Mouse (Mus musculus) yolk sac, embryonic 10.5 days (tissue): Measurements from ENCODE around the gene Glyatl3.

ENCODE experiments used
- DNase-seq: peaks from one replicate; pipeline ENCODE4 v3.0.0-alpha.2; 2017; ENCODE audit warnings: low spot score

Gene Glyatl3

DNA sequence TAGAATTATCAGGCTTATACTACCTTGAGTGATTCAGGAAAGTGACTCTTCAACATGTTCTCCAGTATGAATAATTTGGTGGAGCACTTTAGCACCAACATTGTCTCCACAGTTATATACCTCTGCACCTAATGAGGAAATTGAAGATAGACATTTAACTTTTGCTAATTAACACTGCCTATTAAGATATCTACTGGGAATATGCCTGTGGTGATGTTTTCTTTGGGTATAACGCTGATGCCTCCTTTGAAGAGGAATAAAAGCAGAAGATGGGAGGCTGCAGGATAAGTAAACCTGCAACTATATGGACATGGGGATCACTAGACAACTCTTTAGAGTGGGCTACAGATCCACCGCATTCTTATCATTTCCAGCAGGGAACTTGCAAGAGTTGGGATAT, at the start of gene Glyatl3:
Glyatl3 (minus strand) TSS at position 101 of the 400 bp plus-strand sequence.
- DNase-seq: no peak

DNA sequence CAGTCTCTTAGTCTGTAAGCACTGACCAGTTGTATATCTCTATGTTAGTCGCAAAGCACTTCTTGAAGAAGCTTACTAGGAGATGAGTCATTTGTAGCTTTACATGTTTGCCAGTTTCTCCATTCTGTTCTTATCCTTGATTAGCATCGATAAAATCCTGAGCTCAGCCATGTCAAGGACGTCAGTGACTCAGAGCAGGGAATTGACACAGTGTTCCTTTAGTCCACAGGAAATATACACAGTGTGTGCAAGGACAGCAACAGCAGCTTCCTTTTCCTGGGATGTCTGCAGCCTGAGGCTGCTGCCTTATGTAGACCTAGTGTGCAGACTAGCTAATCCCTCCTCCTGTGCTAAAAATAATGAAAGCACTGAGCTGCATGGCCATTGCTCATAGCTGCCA, 34.4 kb upstream of the Glyatl3 start:
- no peak for DNase-seq

DNA sequence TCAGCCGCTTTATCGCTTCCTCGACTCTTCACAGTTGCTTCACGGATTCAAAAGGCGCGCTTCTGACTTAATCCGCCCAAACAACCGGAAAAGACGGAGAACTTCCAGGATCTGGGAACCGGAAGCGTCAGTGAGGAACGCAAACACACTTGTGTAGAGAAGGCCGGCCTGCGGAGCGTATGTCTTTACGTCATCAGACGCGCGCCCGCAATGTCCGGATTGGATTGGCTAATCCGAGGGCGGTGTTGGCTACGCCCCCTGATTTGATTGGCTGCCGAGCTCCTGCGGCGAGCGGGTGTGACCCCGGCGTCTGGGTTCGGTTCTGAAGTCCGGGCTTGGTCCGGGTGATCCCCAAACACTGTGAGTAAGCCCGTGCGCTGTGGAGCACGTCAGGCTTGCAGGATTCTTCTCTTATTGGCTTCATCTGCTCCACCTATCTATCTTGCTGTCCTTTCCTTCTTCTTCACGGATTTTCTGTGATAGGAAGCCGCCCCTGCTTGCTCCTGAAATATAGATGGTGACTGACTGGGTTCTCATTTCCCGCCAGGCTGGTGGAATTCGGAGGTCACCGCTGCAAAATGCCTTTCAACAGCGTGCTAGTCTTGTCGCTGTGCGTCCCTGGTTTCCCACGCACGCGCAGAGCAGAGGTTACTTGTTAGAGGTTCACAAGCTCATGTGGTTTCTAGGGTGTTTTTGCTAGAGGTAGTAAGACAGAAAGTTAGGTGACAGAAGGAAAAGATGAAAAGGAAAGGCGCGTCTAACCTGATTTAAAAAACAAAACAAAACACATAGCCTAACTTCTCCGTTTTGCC, 20.5 kb upstream of the Glyatl3 start, which contains the start of the genes Mut and Cenpq:
Mut (plus strand) TSS at position 266 of the 812 bp plus-strand sequence.
Cenpq (minus strand) TSS at position 628 of the 812 bp plus-strand sequence.
- DNase-seq: peak; percentile 94

DNA sequence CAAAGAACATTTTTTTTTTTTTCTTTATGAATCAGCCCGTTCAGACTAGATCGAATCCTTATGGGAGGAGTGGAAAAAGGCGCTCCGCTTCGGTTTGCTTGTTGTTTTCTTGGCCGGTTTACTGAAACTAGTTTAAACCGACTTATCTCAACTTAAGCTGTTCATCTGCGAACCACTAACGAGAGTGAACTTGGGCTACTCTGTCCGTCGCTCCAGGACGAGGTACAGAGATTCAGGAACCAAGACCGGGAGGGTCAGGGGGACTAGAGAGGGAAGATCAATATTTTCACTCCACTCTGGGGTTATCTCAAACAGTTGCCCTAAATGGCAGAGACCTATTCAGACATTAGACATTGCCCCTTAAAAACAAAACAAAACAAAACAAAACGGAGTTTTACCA, 19.8 kb upstream of the Glyatl3 start:
- no peak for DNase-seq

DNA sequence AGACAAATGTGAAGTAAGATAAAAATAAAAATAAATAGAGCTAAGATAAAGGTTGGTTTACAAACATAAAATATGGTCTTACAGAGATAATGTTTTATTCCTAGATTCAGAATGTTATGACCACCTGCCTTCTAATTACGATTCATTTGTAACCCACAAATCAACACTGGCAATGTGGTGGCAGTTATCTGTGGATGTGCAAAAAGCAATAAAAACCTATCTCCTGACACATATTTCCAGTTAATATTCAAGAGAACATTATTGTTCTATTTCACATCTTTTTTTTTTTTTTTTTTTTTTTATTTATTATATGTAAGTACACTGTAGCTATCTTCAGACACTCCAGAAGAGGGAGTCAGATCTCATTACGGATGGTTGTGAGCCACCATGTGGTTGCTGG, 1.3 kb upstream of the Glyatl3 start:
- DNase-seq: no peak

DNA sequence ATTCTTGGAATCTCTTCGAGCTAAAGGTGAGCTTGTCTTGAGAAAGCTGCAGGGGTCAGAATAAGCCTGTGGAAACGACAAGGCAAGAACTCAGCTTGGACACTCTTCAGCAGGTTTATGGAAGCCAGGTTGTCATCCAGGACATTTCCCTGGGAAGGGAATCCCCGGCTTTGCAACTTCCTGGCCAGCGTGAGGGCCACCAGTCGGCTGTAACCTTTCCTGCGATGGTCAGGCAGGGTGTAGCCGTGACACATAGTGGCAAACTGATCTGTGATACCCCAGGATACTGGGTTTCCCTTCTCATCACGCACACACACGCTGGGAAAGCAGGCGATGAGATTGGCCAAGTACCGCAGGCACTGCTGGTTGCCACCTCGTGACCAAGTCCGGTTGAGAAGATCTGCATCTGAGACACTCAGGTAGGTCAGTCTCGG, 9.4 kb downstream of the Glyatl3 start:
- DNase-seq: no peak

DNA sequence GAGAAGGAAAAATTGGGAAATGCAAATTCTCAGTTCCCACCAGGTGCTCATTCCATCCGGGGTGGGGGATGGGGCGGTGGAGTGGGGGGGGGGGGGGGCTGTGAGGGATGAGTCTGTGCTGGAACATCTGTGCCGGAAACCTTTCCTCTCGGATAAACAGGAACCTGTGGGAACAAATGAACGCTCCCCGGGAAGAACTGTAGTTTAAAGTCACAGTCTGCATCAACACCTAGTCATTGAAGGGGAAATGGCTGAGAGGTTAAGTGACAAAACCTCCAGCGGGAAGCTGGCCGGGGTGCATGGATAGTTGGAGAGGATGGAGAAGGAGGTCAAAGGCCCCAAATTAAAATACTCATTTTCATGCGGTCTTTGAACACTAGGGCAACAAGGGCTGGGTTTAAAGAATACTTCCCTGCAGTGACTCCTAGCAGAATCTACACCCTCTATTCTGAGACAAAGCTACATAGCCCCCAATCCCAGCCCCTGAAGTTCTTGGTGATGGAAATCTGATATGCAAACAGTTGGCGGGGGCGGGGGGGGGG, 10.0 kb downstream of the Glyatl3 start:
- DNase-seq: no peak

DNA sequence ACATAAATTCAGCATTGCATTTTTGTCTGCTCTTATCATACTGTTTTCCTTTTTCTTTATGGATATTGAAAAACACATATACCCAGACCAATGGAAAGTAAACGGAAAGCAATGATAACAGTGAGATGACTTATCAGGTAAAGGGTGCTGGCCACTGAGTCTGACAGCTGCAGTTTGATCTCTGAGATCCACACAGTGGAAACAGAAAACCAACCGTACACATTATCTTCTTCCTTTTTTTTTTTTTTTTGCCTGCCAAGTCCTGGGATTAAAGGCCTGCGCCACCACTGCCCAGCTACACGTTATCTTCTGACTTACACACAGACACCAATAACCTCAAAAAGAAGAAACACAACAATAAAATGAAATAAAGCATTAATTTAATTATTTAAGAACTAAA, 10.8 kb downstream of the Glyatl3 start:
- DNase-seq: no peak

DNA sequence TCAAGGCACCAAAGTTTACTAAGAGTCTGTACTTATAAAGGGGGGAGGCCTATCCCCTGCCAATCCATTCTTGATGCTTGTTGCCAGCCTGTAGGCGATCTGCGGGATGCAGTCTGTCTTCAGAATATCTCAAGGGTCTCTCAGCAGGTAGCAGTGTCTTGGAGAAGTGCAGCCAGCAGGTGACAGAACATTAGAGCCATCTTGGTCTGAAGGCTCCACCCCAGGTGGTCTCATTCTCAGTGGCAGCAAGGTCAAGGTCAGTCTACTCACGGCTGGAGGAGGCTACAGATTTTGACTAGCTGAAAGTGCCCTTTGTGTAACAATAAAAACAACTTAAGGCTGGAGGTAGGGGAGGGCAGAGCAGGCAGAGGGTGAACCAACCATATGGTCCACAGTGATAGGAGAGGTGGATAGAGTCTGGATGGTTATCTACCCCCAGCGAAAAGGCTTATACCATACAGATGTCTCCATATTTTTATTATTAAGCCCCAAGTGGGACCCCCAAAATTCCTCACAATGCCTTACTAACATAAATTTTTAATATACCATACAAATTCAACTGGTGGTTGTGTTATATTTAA, 14.3 kb downstream of the Glyatl3 start:
- DNase-seq: no peak

DNA sequence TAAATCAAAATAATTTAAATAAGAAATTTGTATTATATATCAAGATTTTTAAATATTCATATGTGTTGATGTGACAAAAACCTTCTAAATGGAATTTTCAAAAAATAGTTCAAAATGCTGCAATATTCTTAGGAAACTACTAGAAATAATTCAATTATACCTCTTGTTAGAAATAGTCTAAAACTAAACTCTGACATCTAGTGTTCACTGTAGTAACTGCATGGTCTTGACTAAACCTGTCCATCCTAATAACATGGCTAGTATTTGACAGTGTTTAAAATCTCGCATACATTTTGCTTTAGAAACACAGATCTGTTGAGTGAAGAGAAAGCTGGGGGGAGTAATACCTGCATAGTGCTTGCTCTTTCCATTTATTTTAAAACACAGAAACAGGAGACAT, 17.3 kb downstream of the Glyatl3 start:
- no peak for DNase-seq

DNA sequence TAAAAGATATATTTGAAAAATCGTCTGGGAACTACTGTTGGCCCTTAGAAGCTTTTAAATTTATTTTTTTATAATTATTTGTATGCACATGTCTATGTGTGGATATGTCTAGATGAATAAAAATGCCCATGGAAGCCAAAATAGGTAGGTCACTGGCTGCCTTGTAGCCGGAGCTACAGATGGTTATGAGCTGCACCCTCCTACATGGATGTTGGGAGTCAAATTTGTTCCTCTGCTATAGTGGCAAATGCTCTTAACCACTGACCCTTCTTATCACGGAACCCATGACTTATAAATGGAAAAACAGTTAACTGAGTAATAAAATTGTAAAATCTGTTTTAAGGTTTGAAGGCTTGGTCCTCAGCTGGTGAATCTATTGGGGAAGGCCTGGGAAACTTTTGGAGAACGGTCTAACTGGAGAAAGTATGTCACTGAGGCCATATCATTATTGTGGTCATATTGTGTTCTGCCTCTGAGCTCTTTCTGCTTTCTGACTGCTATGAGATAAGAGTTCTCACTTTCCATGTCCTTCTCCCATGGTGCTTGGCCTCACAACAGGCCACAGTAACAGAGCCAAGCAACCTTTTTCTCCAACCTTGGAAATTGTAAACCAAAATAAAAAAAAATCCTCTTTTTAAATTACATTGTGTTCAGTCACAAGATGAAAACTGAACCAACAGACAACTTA, 26.2 kb downstream of the Glyatl3 start:
- DNase-seq: no peak

DNA sequence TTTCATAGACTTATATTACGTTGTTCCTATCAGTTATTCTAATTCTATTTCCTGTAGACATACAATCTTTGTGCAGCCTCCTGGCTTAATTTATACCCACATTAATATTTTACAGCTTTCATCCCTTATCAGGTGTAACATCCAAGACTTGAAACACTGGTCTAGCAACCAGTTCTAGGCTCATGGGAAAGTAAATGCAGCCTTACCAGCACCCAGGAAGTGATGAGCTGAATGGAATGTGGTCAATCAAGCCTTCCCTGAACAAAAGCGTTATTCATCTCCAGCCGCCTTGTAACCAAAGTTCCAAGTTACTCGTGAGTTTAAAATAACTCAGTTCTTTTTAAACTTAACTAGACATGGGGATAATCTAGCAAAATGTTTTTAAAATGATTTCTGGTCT, 29.0 kb downstream of the Glyatl3 start:
- DNase-seq: no peak

DNA sequence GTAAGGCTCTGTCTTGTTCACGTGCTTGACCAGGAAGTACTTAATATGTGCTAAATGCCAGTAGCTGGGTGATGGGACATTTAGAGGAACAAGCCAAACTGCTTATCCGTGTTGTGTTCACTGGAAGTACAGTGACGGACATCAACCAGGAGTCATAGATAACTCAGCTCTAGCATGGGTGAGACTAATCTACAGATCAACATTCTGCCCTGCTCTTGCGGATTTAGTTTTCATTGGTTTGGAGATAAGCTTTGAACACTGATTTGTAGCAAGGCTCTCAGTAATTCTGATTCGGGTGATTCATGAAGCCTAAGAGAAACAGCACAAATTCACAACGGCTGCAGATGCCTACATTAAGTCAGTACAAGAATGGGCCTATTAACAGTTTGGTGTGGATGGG, 32.0 kb downstream of the Glyatl3 start:
- no peak for DNase-seq

DNA sequence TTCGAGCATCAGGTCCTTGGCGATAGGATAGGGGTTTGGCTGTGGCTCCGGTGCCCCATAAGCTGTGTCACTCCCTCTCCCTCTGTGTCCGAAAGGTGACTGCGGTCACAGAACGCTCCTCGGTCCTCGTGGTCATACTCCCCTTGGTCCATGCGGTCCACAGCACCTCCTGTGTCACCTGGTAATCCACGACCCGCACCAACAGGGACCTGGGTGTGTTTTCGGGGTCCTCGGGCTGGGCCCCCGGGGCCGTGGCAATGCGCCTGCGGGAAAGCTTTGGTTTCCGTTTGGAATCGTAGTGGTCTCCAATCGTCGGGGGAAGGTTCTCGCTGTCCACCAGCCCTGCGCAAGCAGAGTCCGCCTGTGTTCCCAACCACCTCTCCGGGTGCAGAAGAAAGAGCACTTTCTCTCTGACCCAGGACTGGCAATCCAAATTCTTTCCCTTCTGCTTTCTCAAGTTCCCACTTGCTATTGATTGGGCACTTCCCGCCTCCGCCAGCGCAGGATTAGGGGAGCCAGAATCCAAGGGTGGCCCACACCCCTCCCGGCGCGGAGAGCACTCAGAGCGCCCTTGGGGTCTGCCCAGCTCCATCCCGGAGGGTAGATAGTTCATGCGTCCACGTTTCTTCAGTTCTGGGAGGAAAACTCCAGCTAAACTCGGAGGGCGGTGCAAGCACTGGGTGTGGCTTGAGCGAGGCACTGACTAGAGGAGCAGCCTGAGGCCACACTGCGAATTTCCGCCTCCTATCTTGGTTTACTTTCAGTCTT, 34.0 kb downstream of the Glyatl3 start, which contains the start of gene 9130008F23Rik:
9130008F23Rik (minus strand) TSS at position 636 of the 768 bp plus-strand sequence.
- DNase-seq: peak; percentile 67

DNA sequence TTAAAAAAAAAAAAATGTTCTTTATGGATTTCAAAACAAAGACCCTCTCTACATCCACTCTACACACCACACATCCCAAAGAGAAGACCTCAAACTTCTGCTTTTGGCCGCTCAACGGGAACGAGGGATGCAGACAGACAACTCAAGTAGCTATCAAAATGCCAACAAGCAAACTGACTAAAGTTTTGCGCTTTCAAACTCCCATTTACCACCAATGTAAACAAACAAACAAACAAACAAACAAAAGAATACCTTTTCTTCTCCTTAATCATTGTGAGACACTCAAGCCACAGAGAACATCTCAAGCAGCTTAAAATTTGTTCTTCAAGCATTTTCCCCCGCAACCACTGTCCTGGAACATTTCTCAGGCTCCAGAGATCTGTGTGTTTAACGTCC, 34.6 kb downstream of the Glyatl3 start:
- no peak for DNase-seq

DNA sequence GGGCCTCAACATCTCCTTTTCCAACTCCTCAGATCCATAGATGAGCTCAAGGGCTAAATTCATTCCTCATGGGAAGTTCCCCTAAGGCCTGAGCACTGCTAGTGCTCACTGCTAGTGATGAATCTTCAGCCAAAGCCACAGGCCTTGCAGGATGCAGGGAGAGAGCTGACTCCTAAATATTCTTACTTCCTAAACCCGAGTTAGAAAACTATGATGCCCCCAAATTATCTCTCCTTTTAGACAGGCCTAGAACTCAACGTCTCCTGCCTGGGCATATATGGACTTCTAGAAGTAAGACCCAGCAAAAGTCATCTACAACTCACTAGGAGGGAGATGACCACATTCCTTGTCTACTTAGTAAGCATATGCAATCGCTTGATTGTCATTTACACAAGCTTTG, 36.4 kb downstream of the Glyatl3 start:
- no peak for DNase-seq

DNA sequence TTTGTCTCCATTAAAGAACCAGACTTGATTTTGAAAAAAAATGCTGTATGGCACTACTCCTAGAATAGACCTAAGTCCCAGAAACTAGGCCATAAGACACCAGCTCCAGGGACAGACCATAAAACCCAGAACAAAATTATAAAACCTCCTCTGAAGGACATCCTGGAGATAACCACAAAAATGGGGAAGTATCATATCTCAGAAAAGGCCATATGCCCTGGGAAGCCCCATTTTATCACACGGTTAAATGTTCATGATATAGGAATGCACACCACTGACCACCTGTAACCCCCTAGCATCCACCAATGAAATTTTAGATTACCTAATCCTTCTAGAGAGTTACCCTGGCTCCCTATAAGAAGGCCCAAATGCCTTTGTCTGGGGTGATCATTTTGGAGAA, 38.6 kb downstream of the Glyatl3 start:
- no peak for DNase-seq

DNA sequence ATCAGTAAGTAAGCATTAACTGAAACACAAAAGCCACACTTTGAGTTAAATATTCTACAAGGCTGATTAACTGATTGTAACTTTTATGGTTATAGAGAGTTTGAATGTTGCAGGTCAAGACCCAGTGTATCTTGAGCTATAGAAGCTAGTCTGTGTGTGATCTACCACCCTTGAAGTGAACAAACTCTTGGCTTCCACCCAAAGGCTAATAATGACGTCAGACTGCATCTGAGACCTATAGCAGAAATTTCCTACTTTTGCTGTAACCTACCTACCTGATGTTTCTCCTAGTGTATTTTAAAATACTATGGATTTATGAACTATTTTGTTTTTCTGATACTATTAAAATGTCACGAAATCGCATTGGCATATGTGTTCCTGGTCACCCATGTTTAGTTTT, 39.4 kb downstream of the Glyatl3 start:
- no peak for DNase-seq

DNA sequence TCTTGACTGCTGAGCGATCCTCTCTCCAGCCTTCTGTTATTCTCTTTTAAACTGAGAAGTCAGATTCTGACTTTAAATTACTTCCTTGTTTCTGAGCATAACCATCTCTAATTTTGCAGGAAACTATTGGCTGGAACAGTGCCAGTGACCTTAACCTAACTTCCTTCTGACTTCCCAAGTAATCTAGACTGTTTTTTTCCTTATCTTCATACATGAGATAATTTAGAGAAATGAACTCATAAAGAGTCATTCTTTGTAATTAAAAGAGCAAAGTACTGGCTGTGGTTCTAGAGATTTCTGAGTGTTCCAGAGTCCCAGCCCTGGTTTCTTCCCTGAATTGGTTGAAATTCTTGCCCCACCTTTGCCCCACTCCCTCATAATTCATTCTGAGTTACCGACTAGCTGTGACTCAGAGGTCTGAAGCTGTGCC, 40.6 kb downstream of the Glyatl3 start:
- DNase-seq: no peak

DNA sequence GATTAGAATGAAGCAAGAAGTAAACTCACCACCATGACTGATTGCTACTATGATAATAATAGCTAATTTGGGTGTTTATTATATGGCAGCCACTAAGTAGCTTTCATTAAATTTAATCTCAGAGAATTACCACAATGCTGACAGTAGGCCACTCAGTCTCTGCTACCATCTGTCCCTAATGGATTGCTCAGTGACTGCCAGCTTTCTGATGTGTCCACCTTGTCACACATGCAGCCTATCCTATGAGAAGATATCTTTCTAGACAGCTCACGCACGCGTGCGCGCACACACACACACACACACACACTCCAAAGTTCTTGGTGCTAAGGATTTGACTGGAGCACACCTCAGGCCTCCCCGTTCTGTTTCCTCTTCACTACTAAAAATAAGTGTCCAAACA, 41.5 kb downstream of the Glyatl3 start:
- no peak for DNase-seq

DNA sequence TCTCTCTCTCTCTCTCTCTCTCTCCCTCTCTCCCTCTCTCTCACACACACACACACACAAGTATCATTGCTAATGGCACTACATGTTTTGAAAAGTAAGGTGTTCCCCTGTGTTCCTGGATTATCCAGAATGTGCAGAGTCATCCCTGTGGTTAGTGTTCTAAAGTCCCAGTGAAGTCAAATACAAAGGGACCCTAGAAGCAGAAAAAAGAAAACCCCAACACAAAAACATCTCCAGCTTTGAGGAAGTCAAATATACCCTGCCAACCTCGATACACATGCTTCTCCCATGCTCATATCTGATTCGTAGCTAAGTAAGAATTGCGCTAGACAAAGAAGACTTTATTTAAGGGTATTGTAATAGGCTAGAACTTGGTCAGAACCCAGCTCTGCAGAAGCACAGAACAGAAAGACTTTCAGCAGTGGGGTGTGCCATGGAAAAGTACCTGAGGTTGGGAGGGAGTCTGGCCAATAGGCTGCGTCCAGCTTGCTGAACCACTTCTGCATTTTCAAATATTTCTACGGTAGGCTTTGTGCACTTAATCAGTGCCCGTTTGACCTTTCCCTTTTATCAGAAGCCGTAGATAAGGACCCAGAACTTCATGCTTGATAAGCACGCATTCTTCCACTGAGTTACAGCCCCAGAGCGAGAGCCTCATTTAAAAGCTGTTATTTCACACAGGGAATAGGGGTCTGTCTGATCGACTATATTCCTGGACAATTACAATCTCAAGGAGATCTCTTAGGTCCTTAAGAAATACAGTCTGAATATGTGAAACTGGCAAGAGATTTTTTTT, 45.0 kb downstream of the Glyatl3 start:
- no peak for DNase-seq
